Mouse (Mus musculus): ENCODE results near the gene T. TPM values are rescaled to one million over a fixed set of nuclear protein-coding genes. Genes with fewer than 3 reads are reported as not detected.

The T gene
- polyA plus RNA-seq, 1 experiment from 2014 or later = 0.46 TPM

- Histone ChIP-seq H3K4me2 (replicated peaks) (no peak overlapping the region), H3K4me1 (peaks cover 8% of the 10 kb centered on the region), H3K27me3 (peaks cover 81% of the 10 kb centered on the region), H3K4me3 (no peak overlapping the region), H3K9me3 (no peaks in the 10 kb centered on the region), H3K36me3 (no peaks in the 10 kb centered on the region), H3K27ac (replicated peaks) (no peak overlapping the region), H3K9ac (replicated peaks) (no peak overlapping the region)
- ATAC-seq (replicated peaks) = no peak
- 13% methylated on average over 7 of the region's 7 CpGs for WGBS
Measured at GRCm38 (mm10) chr17:8436184-8436583, 2.0 kb downstream of the T start.

GRCm38 (mm10) chr17:8444062-8444461 is 9.8 kb downstream of the T start:
- Histone ChIP-seq H3K9ac (replicated peaks) (no peak overlapping the region), H3K27ac (replicated peaks) (no peak overlapping the region), H3K4me2 (replicated peaks) (no peak overlapping the region), H3K4me3 (no peak overlapping the region), H3K9me3 (no peaks in the 10 kb centered on the region), H3K27me3 (peaks cover 6% of the 10 kb centered on the region; the same call in 1 of the 2 replicates), H3K4me1 (no peaks in the 10 kb centered on the region), H3K36me3 (no peaks in the 10 kb centered on the region)
- no peak for ATAC-seq (replicated peaks)
- 62% methylated on average over 3 of the region's 3 CpGs for WGBS

- Histone ChIP-seq H3K27me3 (no peaks in the 10 kb centered on the region), H3K4me1 (no peaks in the 10 kb centered on the region), H3K4me3 (no peak overlapping the region), H3K4me2 (replicated peaks) (no peak overlapping the region), H3K9ac (replicated peaks) (no peak overlapping the region), H3K36me3 (no peaks in the 10 kb centered on the region), H3K27ac (replicated peaks) (no peak overlapping the region), H3K9me3 (no peaks in the 10 kb centered on the region)
- ATAC-seq (replicated peaks) = no peak
- WGBS = 55% methylated on average over 9 of the region's 9 CpGs
Measured at GRCm38 (mm10) chr17:8447676-8448192, 13.5 kb downstream of the T start.

GRCm38 (mm10) chr17:8448324-8448723 is 14.1 kb downstream of the T start:
- no peaks in the 10 kb centered on the region for H3K27me3 ChIP-seq
- H3K9me3 ChIP-seq = no peaks in the 10 kb centered on the region
- H3K4me3 ChIP-seq = no peak overlapping the region
- no peak overlapping the region for H3K4me2 ChIP-seq (replicated peaks)
- no peak overlapping the region for H3K27ac ChIP-seq (replicated peaks)
- ATAC-seq (replicated peaks) = no peak
- 70% methylated on average over 3 of the region's 3 CpGs for WGBS
- H3K36me3 ChIP-seq = no peaks in the 10 kb centered on the region
- H3K4me1 ChIP-seq = no peaks in the 10 kb centered on the region
- H3K9ac ChIP-seq (replicated peaks) = no peak overlapping the region

- Histone ChIP-seq H3K9me3 (no peaks in the 10 kb centered on the region), H3K27me3 (no peaks in the 10 kb centered on the region), H3K36me3 (no peaks in the 10 kb centered on the region), H3K27ac (replicated peaks) (no peak overlapping the region), H3K4me1 (peaks cover 5% of the 10 kb centered on the region; the same call in 1 of the 2 replicates), H3K4me2 (replicated peaks) (no peak overlapping the region), H3K9ac (replicated peaks) (no peak overlapping the region), H3K4me3 (no peak overlapping the region)
- WGBS = 63% methylated on average over 6 of the region's 6 CpGs
- no peak for ATAC-seq (replicated peaks)
Measured at GRCm38 (mm10) chr17:8455196-8455595, 21.0 kb downstream of the T start.

- Histone ChIP-seq H3K4me1 (peaks cover 5% of the 10 kb centered on the region; the same call in 1 of the 2 replicates), H3K9me3 (no peaks in the 10 kb centered on the region), H3K4me2 (replicated peaks) (no peak overlapping the region), H3K27me3 (no peaks in the 10 kb centered on the region), H3K9ac (replicated peaks) (no peak overlapping the region), H3K36me3 (no peaks in the 10 kb centered on the region), H3K27ac (replicated peaks) (no peak overlapping the region), H3K4me3 (no peak overlapping the region)
- ATAC-seq (replicated peaks) = no peak
- 64% methylated on average over 7 of the region's 7 CpGs for WGBS
Measured at GRCm38 (mm10) chr17:8455601-8456000, 21.4 kb downstream of the T start.

GRCm38 (mm10) chr17:8456856-8457460 is 22.7 kb downstream of the T start:
- H3K4me1 ChIP-seq = peaks cover 5% of the 10 kb centered on the region; the same call in 1 of the 2 replicates
- no peaks in the 10 kb centered on the region for H3K9me3 ChIP-seq
- no peak overlapping the region for H3K4me3 ChIP-seq
- ATAC-seq (replicated peaks) = peak; percentile 41; the same call in 1 of the 2 replicates
- no peaks in the 10 kb centered on the region for H3K36me3 ChIP-seq
- H3K4me2 ChIP-seq (replicated peaks) = no peak overlapping the region
- peak overlapping the region; percentile 74 for H3K27ac ChIP-seq (replicated peaks)
- H3K9ac ChIP-seq (replicated peaks) = no peak overlapping the region
- 40% methylated on average over 9 of the region's 9 CpGs for WGBS
- no peaks in the 10 kb centered on the region for H3K27me3 ChIP-seq

- H3K27ac ChIP-seq (replicated peaks) = no peak overlapping the region
- no peak overlapping the region for H3K4me3 ChIP-seq
- H3K36me3 ChIP-seq = no peaks in the 10 kb centered on the region
- H3K4me1 ChIP-seq = peaks cover 4% of the 10 kb centered on the region; the same call in 1 of the 2 replicates
- no peaks in the 10 kb centered on the region for H3K27me3 ChIP-seq
- no peaks in the 10 kb centered on the region for H3K9me3 ChIP-seq
- no peak overlapping the region for H3K9ac ChIP-seq (replicated peaks)
- no peak for ATAC-seq (replicated peaks)
- 5% methylated on average over 4 of the region's 4 CpGs for WGBS
- no peak overlapping the region for H3K4me2 ChIP-seq (replicated peaks)
Measured at GRCm38 (mm10) chr17:8461568-8461967, 27.3 kb downstream of the T start.

GRCm38 (mm10) chr17:8463482-8464128 is 29.4 kb downstream of the T start:
- no peak overlapping the region for H3K9ac ChIP-seq (replicated peaks)
- H3K27ac ChIP-seq (replicated peaks) = no peak overlapping the region
- WGBS = 26% methylated on average over 9 of the region's 9 CpGs
- ATAC-seq (replicated peaks) = peak; percentile 86
- H3K27me3 ChIP-seq = no peaks in the 10 kb centered on the region; the same call in 1 of the 2 replicates
- H3K4me2 ChIP-seq (replicated peaks) = no peak overlapping the region
- no peak overlapping the region for H3K4me3 ChIP-seq
- no peaks in the 10 kb centered on the region for H3K36me3 ChIP-seq
- H3K9me3 ChIP-seq = no peaks in the 10 kb centered on the region
- H3K4me1 ChIP-seq = no peaks in the 10 kb centered on the region

- whole genome bisulfite sequencing = 84% methylated on average over 3 of the region's 3 CpGs
- H3K9me3 ChIP-seq = no peaks in the 10 kb centered on the region
- H3K4me2 ChIP-seq (replicated peaks) = no peak overlapping the region
- ATAC-seq (replicated peaks) = no peak
- H3K4me3 ChIP-seq = no peak overlapping the region
- H3K36me3 ChIP-seq = no peaks in the 10 kb centered on the region
- H3K4me1 ChIP-seq = no peaks in the 10 kb centered on the region
- H3K27me3 ChIP-seq = no peaks in the 10 kb centered on the region; the same call in 1 of the 2 replicates
- no peak overlapping the region for H3K9ac ChIP-seq (replicated peaks)
- H3K27ac ChIP-seq (replicated peaks) = no peak overlapping the region
Measured at GRCm38 (mm10) chr17:8467771-8468170, 33.5 kb downstream of the T start.

- H3K4me2 ChIP-seq (replicated peaks) = no peak overlapping the region
- no peak overlapping the region for H3K27ac ChIP-seq (replicated peaks)
- 16% methylated on average over 19 of the region's 19 CpGs for WGBS
- no peaks in the 10 kb centered on the region; the same call in 1 of the 2 replicates for H3K27me3 ChIP-seq
- peak; percentile 87 for ATAC-seq (replicated peaks)
- no peaks in the 10 kb centered on the region for H3K36me3 ChIP-seq
- H3K4me1 ChIP-seq = no peaks in the 10 kb centered on the region
- H3K9ac ChIP-seq (replicated peaks) = no peak overlapping the region
- no peaks in the 10 kb centered on the region for H3K9me3 ChIP-seq
- no peak overlapping the region for H3K4me3 ChIP-seq
Measured at GRCm38 (mm10) chr17:8468716-8469344, 34.6 kb downstream of the T start.

- Histone ChIP-seq H3K27ac (replicated peaks) (no peak overlapping the region), H3K4me3 (no peak overlapping the region), H3K9me3 (no peaks in the 10 kb centered on the region), H3K4me2 (replicated peaks) (no peak overlapping the region), H3K9ac (replicated peaks) (no peak overlapping the region), H3K27me3 (no peaks in the 10 kb centered on the region), H3K4me1 (no peaks in the 10 kb centered on the region), H3K36me3 (no peaks in the 10 kb centered on the region)
- ATAC-seq (replicated peaks) = no peak
- WGBS = 82% methylated on average over 3 of the region's 3 CpGs
Measured at GRCm38 (mm10) chr17:8478554-8478953, 44.3 kb downstream of the T start.
